Mouse (Mus musculus) hindbrain, embryonic 13.5 days (tissue): ENCODE results near the gene Nfix. TPM values are rescaled to one million over a fixed set of nuclear protein-coding genes. Genes with fewer than 3 reads are reported as not detected.

Experiments used
- ATAC-seq: fragments of 200-750 bp; cut with Nextera tagmentation; 2 replicates; pipeline ENCODE4 v1.8.0; 2017; ENCODE audit warnings: moderate TSS enrichment; ENCODE audit not compliant: low FRiP score
- H3K27ac ChIP-seq: fragments of 300-500 bp; sonication (generic); 2 replicates; pipeline ENCODE4 v1.5.1; 2015; ENCODE audit warnings: inconsistent platforms, mild to moderate bottlenecking, moderate library complexity
- H3K27me3 ChIP-seq: fragments of 300-500 bp; sonication (generic); 2 replicates; pipeline ENCODE4 v1.6.1; 2015; ENCODE audit warnings: mild to moderate bottlenecking, inconsistent platforms
- H3K36me3 ChIP-seq: fragments of 300-500 bp; sonication (generic); 2 replicates; pipeline ENCODE4 v1.6.1; 2015; ENCODE audit warnings: mild to moderate bottlenecking, inconsistent platforms
- H3K4me1 ChIP-seq: fragments of 300-500 bp; sonication (generic); replicated peaks from 2 replicates; pipeline ENCODE4 v1.6.1; 2015; ENCODE audit warnings: inconsistent platforms
- H3K4me2 ChIP-seq: fragments of 300-500 bp; sonication (generic); 2 replicates; pipeline ENCODE4 v1.6.1; 2015; ENCODE audit warnings: inconsistent platforms, mild to moderate bottlenecking, moderate library complexity
- H3K4me3 ChIP-seq: fragments of 300-500 bp; sonication (generic); 2 replicates; pipeline ENCODE4 v1.5.1; 2015; ENCODE audit warnings: mild to moderate bottlenecking, inconsistent platforms
- H3K9ac ChIP-seq: fragments of 300-500 bp; sonication (generic); 2 replicates; pipeline ENCODE4 v1.6.1; 2015; ENCODE audit warnings: mild to moderate bottlenecking, inconsistent platforms
- H3K9me3 ChIP-seq: fragments of 300-500 bp; sonication (generic); 2 replicates; pipeline ENCODE4 v1.6.1; 2016; ENCODE audit warnings: inconsistent platforms
- WGBS: fragments of 180-500 bp; shearing (Covaris S2); methylation state at CpG from one replicate; pipeline ENCODE4 v1.1.7; 2015; 5-methylcytosine and 5-hydroxymethylcytosine counted together
- polyA plus RNA-seq: library from polyadenylated mRNA; unstranded; fragments of >200 nt; fragmentation: Nextera tagmentation; extraction: Ambion mirVana; gene quantifications from 2 replicates; pipeline ENCODE4 v1.2.1, GENCODE M21; 2015

The Nfix gene
- polyA plus RNA-seq, 1 experiment from 2014 or later: 44.1 TPM

DNA sequence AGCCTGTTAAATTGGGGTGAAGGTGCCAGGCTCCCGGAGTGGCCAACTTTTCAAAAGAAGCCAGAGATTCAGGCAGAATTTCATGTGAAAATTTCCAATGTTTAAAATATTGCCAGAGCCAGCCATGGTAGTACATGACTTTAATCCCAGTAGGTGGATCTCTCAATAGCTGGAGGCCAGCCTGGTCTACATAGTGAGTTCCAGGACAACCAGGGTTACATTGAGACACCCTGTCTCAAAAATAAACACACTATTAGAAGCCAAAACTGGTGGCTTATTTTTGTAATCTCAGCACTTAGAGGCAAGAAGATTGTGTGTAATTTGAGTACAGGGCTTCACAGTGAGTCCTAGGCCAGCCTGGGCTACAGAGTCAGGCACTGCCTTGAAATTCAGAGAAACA, 90.2 kb downstream of the Nfix start:
- Histone ChIP-seq H3K27ac (peak overlapping the region; percentile 92), H3K36me3 (no peaks in the 10 kb centered on the region), H3K4me2 (no peak overlapping the region), H3K4me3 (no peak overlapping the region), H3K9ac (no peak overlapping the region), H3K4me1 (peaks cover 86% of the 10 kb centered on the region), H3K27me3 (peaks cover 72% of the 10 kb centered on the region), H3K9me3 (no peaks in the 10 kb centered on the region)
- 97% methylated on average over 1 of the region's 1 CpGs for WGBS
- ATAC-seq: no peak

DNA sequence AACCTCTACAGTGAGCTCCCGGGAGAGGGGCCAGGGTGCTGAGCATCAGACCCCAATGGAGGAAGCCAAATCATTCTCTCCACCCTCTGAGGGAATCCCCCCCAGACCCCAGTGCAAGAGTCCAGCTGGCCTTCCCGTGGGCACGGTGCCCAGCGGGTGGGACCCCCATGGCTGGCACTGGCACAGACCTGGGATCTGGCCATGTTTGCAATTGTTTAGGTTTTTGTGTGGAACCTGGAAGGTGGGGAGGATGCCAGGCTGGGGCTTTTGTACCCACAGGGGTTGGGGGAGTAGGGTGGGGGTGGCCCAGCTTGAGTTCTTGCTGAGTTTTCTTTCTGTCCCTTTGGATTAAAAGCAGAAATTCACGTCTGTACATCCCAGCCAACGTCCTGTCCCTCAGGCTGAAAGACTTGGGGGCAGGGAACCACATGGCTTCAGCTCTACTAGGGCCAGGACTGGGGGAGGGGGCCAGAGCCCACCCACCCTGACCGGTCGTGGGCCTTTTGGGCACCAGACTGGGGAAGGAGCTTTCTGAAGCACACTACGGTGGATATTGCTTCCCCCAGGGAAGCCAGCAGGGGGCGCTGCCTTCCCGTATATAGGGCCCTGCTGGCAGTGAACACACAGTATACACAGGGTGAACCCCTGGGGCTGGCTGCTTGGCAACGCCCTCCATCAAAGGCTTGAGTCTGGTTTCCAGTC, 91.2 kb downstream of the Nfix start:
- H3K9ac ChIP-seq: no peak overlapping the region
- peaks cover 84% of the 10 kb centered on the region for H3K4me1 ChIP-seq
- WGBS: 7% methylated on average over 12 of the region's 12 CpGs
- no peaks in the 10 kb centered on the region for H3K36me3 ChIP-seq
- H3K4me2 ChIP-seq: no peak overlapping the region
- no peaks in the 10 kb centered on the region for H3K9me3 ChIP-seq
- H3K27me3 ChIP-seq: peaks cover 72% of the 10 kb centered on the region
- peak; percentile 73 for ATAC-seq
- H3K4me3 ChIP-seq: no peak overlapping the region
- peak overlapping the region; percentile 92 for H3K27ac ChIP-seq

GRCm38 (mm10) chr8:84708071-84708541, 92.0 kb downstream of the Nfix start:
- H3K9me3 ChIP-seq: no peaks in the 10 kb centered on the region
- H3K9ac ChIP-seq: peak overlapping the region; percentile 63
- peak overlapping the region; percentile 45 for H3K4me2 ChIP-seq
- 4% methylated on average over 15 of the region's 15 CpGs for WGBS
- H3K36me3 ChIP-seq: no peaks in the 10 kb centered on the region
- H3K4me3 ChIP-seq: no peak overlapping the region
- peaks cover 79% of the 10 kb centered on the region for H3K4me1 ChIP-seq
- H3K27me3 ChIP-seq: peaks cover 72% of the 10 kb centered on the region
- ATAC-seq: no peak
- peak overlapping the region; percentile 92 for H3K27ac ChIP-seq

- peak overlapping the region; percentile 26 for H3K4me3 ChIP-seq
- H3K9ac ChIP-seq: peak overlapping the region; percentile 63
- H3K4me1 ChIP-seq: peaks cover 73% of the 10 kb centered on the region
- no peak for ATAC-seq
- H3K27me3 ChIP-seq: peaks cover 78% of the 10 kb centered on the region
- H3K9me3 ChIP-seq: no peaks in the 10 kb centered on the region
- H3K27ac ChIP-seq: peak overlapping the region; percentile 92
- no peaks in the 10 kb centered on the region for H3K36me3 ChIP-seq
- 4% methylated on average over 22 of the region's 22 CpGs for WGBS
- peak overlapping the region; percentile 45 for H3K4me2 ChIP-seq
Measured at GRCm38 (mm10) chr8:84707267-84707883, 92.8 kb downstream of the Nfix start.

- Histone ChIP-seq H3K27ac (peak overlapping the region; percentile 92), H3K9ac (peak overlapping the region; percentile 63), H3K27me3 (peaks cover 85% of the 10 kb centered on the region), H3K4me2 (peak overlapping the region; percentile 45), H3K36me3 (no peaks in the 10 kb centered on the region), H3K4me1 (peaks cover 70% of the 10 kb centered on the region), H3K4me3 (peak overlapping the region; percentile 26), H3K9me3 (no peaks in the 10 kb centered on the region)
- ATAC-seq: no peak
- 3% methylated on average over 44 of the region's 45 CpGs for WGBS
Measured at GRCm38 (mm10) chr8:84706610-84707266, 93.4 kb downstream of the Nfix start.

DNA sequence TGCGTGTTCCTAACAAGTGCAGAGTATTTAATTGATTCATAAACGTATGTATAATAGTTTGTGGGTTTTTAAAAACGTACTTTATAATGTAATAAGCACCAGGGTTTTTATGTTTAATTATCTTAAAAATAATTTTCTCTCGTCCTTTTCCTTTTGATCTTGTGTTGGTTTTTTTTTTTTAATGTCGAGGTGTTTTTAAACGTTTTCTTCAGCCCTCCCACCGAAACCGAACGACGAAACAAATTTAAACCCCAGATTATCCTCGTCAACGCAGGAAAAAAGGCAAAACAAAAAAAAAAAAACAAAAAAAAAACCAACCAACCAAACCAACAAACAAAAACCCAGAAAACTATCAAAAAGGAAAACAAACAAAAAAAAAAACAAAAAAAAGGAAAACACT, 94.2 kb downstream of the Nfix start:
- Histone ChIP-seq H3K4me1 (peaks cover 68% of the 10 kb centered on the region), H3K27ac (peak overlapping the region; percentile 92)

DNA sequence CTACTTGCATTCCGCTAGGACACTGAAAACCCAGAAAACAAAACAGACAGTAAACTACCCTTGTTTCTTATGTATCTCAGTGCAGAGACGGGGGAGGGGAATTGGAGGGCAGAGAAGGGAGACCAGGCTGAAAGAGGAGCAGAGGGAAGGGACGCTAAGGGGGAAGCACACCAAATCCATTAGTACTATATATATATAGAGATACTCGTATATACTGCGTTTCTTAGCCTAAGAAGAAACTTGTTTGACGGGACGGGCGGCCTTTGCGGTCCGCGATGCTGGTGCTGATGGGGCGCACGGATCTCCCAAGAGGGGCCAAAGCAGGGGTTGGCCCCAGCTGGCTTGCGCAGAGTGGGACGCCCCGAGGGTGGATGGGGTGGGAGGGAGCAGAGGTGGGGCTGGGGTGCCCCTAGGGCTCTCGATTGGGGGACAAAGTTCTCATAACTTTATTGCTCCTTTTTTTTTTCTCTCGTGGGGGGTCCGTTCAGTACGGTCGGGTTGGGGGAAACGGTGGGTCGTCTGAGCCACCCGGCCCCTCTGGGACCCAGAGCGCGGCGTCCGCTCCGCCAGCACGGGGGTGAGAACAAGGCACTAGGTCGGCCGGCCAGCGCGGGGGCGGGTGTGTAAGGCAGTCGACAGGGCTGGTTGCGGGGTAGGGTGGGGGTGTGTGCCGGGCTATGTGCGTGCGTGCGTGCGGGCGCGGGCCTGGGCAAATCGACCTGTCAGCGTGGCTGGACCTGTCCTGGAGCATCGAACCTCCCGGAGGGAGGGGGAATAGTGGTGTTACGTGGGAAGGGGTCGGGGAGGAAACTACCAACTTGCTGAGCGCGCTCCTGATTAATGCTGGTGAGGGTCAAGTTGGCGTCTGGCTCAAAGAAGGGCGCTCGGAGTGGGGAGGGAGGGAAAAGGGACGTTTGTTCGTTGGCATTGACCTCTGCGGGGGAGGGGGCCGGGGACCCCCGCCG, 95.0 kb downstream of the Nfix start:
- H3K4me3 ChIP-seq: peak overlapping the region; percentile 23
- H3K27ac ChIP-seq: peak overlapping the region; percentile 74
- peak overlapping the region; percentile 48 for H3K4me2 ChIP-seq
- WGBS: 1% methylated on average over 61 of the region's 61 CpGs
- no peaks in the 10 kb centered on the region for H3K9me3 ChIP-seq
- H3K27me3 ChIP-seq: peaks cover 90% of the 10 kb centered on the region
- H3K9ac ChIP-seq: peak overlapping the region; percentile 40; the same call in 1 of the 2 replicates
- 0 out of 2 replicates have a peak, but pooled peaks cover under 1% of the 10 kb centered on the region for H3K36me3 ChIP-seq
- peaks cover 65% of the 10 kb centered on the region for H3K4me1 ChIP-seq
- ATAC-seq: no peak

More for the DNA sequence above, 94.2 kb downstream of the Nfix start:
- no peaks in the 10 kb centered on the region for H3K36me3 ChIP-seq
- no peaks in the 10 kb centered on the region for H3K9me3 ChIP-seq
- H3K27me3 ChIP-seq: peaks cover 88% of the 10 kb centered on the region
- WGBS: 3% methylated on average over 12 of the region's 12 CpGs
- peak overlapping the region; percentile 40; the same call in 1 of the 2 replicates for H3K9ac ChIP-seq
- H3K4me2 ChIP-seq: peak overlapping the region; percentile 48
- ATAC-seq: no peak
- peak overlapping the region; percentile 23 for H3K4me3 ChIP-seq

GRCm38 (mm10) chr8:84704356-84704755, 95.8 kb downstream of the Nfix start:
- H3K4me3 ChIP-seq: peak overlapping the region; percentile 23
- 0 out of 2 replicates have a peak overlapping the region, but pooled peaks have one; percentile 46 for H3K9ac ChIP-seq
- H3K36me3 ChIP-seq: peaks cover 7% of the 10 kb centered on the region
- peaks cover 87% of the 10 kb centered on the region for H3K27me3 ChIP-seq
- peaks cover 61% of the 10 kb centered on the region for H3K4me1 ChIP-seq
- 2% methylated on average over 16 of the region's 16 CpGs for WGBS
- peak overlapping the region; percentile 69 for H3K27ac ChIP-seq
- ATAC-seq: no peak
- peak overlapping the region; percentile 48 for H3K4me2 ChIP-seq
- no peaks in the 10 kb centered on the region for H3K9me3 ChIP-seq

DNA sequence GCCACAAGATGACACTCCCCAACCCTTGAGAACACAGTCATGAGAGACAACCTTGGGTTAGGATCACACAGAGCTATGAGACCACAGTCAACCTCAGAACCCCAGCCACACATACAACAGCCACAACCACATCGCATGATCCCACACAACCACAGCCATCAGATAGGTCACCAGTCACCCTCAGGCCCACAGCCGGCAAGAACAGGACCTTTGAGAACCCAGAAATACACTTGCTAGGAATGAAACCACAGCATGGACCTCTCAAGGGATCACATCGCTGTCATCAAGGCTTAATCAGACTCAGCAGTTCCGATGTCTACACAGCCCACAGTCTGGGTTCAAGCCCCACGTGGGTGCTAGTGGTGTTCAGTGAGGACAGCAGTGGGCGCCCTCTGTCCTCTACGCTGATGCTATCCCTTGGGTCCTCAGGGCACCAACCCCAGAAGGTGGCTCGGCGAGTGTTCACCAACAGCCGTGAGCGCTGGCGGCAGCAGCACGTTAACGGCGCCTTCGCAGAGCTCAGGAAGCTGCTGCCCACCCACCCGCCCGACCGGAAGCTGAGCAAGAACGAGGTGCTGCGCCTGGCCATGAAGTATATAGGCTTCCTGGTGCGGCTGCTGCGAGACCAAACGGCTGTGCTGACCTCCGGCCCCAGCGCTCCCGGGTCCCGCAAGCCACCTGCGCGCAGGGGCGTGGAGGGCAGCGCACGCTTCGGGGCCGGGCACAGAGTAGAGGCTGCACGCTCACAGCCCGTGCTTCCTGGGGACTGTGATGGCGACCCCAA, 96.5 kb downstream of the Nfix start:
- Histone ChIP-seq H3K27me3 (peaks cover 82% of the 10 kb centered on the region), H3K4me1 (peaks cover 54% of the 10 kb centered on the region), H3K36me3 (peaks cover 14% of the 10 kb centered on the region), H3K4me3 (peak overlapping the region; percentile 23), H3K9me3 (no peaks in the 10 kb centered on the region), H3K9ac (0 out of 2 replicates have a peak overlapping the region, but pooled peaks have one; percentile 46), H3K4me2 (peak overlapping the region; percentile 35), H3K27ac (peak overlapping the region; percentile 69)
- 11% methylated on average over 38 of the region's 38 CpGs for WGBS
- ATAC-seq: no peak

DNA sequence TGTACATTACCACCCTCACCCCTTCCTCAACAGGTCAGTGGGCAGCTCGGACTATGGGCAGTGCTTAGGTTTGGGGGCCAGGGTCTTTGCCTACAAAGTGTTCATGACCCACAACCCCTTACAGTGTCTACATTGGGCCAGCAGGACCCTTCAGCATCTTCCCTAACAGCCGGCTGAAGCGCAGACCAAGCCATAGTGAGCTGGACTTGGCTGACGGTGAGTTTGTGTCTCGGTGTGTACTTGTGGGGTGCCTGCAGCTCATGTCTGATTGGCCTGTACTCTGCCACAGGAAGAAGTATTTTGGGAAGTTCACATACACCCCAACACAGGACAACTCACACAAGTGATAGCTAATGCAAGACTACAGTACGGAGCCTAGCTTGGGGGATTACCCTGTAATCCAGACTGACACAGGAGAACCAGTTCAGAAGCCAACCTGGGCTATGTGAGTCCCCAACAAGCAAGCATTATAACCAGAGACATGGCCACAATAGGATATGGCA, 97.1 kb downstream of the Nfix start:
- WGBS: 78% methylated on average over 6 of the region's 6 CpGs
- Histone ChIP-seq H3K9ac (no peak overlapping the region), H3K4me1 (peaks cover 49% of the 10 kb centered on the region), H3K27ac (no peak overlapping the region), H3K4me3 (no peak overlapping the region), H3K27me3 (peaks cover 78% of the 10 kb centered on the region), H3K36me3 (peaks cover 20% of the 10 kb centered on the region), H3K4me2 (peak overlapping the region; percentile 35), H3K9me3 (no peaks in the 10 kb centered on the region)
- no peak for ATAC-seq

GRCm38 (mm10) chr8:84702561-84702960, 97.6 kb downstream of the Nfix start:
- H3K27ac ChIP-seq: no peak overlapping the region
- no peak for ATAC-seq
- peaks cover 25% of the 10 kb centered on the region for H3K36me3 ChIP-seq
- H3K4me1 ChIP-seq: peaks cover 44% of the 10 kb centered on the region
- 77% methylated on average over 9 of the region's 9 CpGs for WGBS
- peaks cover 74% of the 10 kb centered on the region for H3K27me3 ChIP-seq
- peak overlapping the region; percentile 35 for H3K4me2 ChIP-seq
- peak overlapping the region; percentile 17 for H3K4me3 ChIP-seq
- no peak overlapping the region for H3K9ac ChIP-seq
- H3K9me3 ChIP-seq: no peaks in the 10 kb centered on the region
